Mouse (Mus musculus) T-helper 17 cell (primary cell): ENCODE results near the gene Sema4g.

ENCODE experiments used
- in situ Hi-C, 2 experiments: fragments of 300-600 bp; cut with MboI, MseI; formaldehyde crosslinking; loops; 1 replicate in 1 of 2; 2 replicates in 1 of 2; pipeline ENCODE4 v1.15.1; 2025; ENCODE audit warnings: high pct_unique_total_duplicates in 2 of 2

The Sema4g gene

DNA sequence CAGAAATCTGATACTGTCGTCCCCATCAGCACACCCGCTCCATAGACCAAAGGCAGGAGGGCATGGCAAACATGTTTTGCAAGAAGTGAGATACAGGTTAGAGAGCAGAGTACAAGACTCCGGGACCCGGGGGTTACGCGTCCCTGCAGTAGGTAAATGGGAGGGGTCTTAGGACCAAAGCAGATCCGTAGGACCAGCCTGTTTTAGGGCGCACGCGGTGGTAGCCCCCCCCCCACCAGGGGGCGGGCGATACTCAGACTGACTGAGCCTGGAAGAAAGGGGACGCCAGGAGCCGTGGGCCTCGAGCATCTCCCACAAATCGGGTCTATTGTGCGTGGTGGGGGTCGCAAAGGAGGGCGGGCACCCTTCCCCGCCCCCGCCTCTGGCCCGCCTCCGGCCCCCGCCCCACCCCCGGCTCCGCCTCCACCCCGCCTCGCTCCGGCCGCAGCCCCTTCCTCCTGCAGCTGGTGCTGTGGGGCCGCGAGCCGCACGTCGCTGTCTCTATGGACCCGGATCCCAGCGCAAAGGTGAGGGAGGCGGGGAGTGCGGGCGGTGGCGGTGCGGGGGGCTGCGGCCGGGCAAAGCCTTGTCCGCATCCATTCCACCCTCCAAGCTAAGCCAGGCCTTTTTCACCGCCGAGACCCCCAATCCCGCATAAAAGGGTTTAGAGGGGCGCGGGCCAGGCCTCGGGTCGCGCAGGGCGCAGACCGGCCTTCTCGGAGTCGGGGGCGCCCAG, at the start of gene Sema4g:
TSS of gene Sema4g (plus strand) at position 271 of the 736 bp plus-strand sequence.
- in situ Hi-C loops, result no loop called here

DNA sequence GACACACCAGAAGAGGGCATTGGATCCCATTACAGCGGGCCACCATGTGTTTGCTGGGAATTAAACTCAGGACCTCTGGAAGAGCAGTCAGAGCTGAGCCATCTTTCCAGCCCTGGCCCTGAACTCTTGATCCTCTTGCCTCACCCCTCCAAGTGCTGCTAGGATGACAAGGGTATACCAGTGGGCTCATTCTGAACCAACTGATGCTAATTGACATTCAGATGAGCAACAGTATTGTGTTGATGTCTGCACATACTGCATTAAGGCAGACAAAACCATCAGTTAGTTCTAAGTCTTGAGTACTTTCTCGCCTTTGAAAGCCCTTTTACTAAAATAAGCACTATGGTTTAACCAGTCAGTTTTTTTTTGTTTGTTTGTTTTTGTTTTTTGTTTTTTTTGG, 29.3 kb upstream of the Sema4g start:
- in situ Hi-C loops, result no loop called here

DNA sequence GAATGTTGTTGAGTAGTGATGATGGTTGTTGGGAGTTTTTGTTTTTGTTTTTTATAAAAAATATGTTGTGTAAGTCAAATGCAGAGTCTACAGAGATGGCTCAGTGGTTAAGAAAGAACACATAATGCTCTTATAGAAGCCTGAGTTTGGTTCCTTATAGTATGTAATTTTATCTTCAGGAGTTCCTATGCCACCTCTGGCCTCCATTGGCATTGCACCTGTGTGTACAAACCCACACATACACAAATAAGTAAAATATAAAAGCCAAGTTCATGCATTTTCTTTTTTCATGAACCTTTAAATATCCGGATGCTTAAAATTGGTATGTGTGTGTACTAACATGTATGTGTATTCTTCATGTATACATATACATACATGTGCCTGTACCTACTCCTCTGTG, 22.9 kb upstream of the Sema4g start:
- in situ Hi-C loops, result loop anchor here in 1 of 2 experiments (5.0 kb wide), 1 partner anchor 34 kb away; the partner anchor contains the start of gene Slf2

DNA sequence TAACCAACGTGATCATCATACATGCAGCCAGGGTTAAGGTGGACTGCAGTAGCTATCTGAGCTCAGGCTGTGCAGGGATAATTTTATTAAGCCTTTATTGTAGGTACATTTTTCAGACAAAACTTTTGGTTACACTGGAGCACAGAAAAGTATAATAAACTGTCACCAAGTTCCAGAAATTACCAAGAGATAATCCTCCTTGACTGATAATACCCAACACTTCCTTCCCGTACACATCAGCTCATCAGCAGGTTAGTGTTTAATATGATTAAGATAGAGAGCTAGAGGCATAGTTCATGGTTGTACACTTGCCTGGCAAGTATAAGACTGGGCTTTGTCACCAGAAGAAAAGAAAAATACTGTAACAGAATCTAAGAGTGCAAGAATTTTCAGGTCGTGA, 20.6 kb upstream of the Sema4g start:
- in situ Hi-C loops, result loop anchor here in 1 of 2 experiments (5.0 kb wide), 1 partner anchor 36 kb away; the partner anchor contains the start of gene Slf2

DNA sequence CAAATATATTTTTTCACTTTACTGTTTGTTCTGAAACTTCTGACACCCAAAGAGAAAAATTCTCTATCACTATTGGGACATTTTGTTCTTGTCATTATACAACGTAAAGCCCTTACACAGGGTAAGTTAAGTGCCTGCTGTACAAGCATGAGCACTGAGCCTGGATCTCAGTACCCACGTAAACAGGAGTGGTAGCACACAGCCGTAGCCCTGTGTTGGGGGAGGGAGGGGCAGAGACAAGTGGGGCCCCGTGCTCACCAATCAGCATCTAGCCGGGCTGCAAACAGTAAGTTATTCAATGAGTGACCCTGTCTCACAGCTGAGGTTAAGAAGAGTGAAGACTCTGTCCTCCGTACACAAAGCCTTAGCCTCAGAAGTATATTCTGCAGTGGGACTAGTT, 12.3 kb upstream of the Sema4g start:
- in situ Hi-C loops, result no loop called here

DNA sequence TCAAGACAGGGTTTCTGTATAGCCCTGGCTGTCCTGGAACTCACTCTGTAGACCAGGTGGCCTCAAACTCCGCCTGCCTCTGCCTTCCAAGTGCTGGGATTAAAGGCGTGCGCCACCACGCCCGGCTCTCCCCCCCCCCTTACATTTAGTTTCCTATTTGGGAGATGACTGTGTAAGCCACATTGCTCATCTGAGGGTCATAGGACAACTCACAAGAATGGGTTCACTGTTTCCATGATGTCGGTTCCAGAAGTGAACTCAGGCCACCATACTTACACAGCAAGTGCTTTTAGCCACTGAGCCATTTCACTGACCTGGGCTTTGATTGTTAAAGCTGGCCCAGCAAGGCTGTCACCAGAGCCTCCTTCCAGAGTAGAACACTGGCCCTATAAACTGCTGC, 11.8 kb upstream of the Sema4g start:
- in situ Hi-C loops, result no loop called here

DNA sequence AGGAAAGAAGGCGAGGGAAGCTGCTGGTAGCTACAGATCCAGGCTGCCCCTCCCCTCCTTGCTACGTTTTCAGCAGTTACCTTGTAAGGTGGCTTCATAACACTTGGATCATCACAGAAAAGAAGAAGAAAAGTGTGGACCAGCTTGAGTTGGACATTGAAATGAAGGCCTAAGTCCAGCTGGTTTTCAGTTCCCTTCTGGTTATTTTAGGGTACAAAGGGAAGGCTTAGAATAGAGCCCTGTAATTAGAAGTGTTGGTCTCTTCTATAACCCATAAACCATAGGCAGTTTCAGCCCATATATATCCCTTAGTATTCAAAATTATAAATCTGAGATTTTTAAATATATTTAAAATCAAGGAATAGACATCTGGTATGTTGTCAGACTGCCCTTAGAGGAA, 8.1 kb upstream of the Sema4g start:
- in situ Hi-C loops, result no loop called here

DNA sequence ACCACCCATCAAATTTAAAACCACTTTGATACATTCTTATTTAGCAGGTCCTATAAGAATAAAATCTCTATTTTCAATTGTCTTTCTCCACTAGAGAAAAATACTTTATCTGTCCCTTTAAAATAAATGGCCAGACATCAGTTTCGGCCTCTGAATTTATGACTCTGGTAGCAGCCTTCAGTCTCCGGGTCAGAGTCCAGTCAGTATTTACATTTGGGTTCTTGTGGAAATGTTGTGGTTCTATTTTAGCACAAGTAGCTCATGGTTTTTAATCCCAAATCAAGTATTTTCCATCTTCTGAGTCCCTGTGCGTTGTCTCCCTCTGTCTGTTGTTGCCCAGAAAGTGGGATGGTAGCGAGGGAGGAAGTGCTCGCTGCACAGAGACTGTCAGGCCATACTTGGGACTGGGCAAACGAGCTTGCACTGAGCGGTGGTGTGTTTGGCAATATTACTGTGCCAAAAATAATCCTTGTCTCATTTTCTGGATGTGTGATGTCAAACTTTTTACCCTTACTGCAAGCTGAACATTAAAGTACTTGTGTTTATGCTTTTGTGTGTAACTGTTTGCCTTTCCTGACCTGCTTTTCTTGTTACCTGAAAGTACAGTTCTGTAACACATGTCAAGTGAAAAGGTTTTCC, 6.3 kb upstream of the Sema4g start:
- in situ Hi-C loops, result no loop called here

DNA sequence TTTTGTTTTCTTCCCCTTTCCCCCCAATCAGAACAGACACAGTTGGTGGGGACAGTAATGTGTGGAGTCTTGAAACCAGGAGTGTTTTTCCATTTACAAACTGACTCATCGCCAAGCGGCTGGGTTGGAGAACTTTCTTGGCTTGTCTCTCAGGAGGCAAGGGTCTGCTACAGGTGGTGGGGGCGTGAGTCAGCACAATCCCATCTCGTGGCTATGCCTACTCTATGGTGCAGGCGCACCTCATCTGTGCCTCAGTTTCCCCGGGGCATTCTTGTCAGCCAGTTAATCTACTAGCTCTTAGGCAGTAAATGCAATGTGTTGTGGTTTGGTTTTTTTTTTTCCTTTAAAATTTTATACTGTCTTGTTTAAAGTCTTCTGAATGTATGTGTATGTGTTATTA, 5.5 kb upstream of the Sema4g start:
- in situ Hi-C loops, result no loop called here

DNA sequence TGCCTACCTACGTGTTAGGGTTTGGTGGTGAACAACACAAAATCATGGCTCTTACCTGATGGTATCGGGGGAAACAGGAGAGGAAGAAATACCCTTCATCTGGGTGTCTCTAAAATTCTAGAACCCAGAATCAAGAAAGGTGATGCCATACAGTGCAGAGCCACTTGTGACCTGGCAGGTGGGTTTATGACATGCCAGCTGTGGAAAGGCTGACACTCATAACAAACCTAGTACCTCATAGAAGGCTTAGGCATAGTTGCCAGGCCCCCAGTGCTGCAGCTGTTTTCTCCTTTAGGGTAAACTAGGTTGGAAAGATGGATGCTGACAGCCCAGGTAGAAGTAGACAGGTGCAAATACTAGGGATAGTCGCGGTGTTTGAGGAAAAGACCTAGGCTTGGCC, 4.5 kb upstream of the Sema4g start:
- in situ Hi-C loops, result no loop called here

DNA sequence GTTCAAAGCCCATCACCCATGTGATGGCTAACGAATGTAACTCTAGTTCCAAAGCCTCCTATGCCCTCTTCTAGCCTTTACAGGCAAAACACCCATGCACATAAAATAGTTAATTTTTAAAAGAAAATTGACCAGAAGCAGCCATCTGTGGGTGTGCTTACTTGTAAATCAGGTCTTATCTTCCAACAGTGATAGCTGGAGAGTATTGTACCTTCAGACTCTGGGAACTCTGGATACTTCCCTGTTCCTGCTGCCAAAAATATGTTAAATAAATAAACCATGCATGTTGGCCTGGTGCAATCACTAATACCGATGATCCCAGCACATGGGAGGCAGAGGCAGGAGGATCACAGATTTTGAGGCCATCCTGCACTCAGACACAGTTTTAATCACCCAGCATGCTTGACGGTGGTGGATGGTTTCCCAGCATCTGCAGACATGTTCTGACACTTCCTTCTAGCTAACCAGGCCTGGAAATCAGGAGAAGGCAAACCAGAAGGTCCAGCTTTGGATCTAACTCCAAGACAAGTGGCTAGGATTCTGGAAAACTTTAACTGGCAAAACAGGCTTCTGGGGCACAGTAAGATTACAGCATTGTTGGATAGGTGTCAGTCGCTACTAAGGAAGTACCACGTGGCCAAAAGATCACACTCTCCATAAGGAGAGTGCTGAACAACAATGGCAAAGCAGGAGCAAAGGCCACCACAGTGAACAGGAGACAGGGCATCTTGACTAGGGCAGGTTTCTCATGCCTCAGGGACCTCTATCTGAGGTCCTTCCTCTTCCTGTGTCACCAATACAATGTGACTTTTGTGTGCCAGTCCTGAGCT, 3.5 kb upstream of the Sema4g start:
- in situ Hi-C loops, result no loop called here

DNA sequence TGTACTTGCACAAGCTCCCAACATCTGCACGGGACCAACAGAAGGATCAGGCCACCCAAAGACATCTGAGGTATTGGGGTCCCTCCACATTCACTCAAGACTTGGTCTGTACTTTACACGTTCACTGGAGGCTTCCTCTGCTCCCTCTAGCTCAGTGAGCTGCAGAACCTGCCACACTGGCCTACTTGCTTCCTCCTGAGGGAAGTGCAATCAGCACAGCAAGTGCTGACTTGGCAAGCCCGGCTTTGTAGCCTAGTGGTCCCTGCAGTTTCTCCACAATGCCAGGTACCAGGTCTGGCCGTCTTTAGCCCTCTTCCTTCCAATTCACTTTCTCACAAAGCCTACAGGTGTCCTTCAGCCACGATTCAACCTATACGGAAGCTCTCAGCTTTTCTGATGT, 1.9 kb upstream of the Sema4g start:
- in situ Hi-C loops, result no loop called here

DNA sequence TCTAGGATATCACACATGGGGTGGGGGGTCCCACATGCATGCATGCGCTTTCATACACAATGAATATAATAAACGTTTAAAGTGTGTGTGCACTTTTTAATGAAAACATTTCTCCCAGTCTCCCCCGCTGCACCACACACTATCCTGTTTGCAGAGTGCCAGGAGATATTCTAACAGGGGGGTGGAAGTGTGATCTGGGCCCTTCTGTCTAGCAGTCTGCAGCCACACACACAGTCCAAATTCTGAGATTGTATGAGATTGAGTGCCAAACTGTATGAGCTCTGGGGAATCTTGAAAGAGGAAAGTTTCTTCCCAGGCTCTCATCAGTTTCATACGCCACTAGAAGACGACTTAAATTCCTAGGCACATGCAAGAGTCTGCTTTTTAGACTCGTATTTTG, 1.1 kb upstream of the Sema4g start:
- in situ Hi-C loops, result no loop called here

DNA sequence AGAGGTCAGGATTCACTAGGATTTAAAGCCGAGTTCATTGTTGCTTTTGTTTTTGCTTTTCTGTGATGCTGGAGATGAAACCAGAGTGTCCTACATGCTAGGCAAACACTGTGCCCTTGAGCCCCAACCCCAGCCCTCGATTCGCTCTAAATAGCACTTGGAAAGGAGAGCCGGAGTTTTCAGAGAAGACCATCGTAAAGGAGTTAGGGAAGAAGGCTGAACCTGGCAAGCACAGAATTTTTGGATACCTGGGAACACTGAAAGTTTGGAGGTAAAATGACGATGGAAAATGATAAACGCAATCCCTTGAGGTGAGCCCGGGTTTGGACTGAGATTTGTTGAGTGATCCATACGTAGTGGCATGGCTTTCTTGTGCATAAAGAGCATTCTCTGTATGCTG, 580 bp upstream of the Sema4g start:
- in situ Hi-C loops, result no loop called here

DNA sequence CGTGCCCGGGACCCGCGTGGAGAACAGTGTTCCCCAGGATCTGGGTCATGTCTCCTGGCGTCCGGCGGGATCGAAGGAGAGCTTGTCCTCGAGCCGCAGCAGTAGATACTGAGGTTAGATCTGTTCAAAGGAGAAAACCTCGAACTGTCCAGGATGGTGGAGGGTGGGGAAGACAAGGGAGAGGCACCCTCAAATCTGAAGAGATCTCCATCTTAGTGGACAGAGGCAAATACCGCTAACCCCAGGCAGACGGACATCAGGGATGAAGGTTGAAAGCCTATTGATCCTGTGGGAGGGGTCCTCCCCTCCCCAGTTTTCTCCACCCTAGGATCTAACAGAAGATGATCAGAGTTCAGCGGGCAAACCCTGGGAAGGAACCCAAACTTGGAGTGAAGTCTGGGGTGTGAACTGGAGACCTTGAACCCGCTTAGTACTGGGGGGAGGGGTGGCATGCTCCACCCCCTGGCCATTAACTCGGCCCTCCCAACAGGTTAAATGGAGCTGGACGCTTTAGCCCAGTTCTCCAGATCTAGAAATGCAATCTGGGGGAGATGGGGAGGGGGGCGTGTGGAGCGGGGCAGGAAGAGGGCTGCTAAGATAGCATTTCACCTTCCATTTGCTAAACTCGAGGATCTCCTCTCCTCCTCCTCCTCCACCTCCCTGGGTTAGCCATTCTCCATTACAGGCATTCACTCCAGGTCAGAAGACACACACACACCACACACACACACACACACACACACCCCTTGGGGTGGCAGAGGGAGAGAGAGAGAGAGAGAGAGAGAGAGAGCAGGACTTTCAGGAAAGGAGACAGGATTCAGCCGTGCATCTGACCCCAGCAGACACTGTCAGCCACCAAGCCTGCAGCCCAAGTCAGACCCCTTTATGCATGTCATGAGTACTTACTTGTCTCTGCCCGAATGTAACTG, 930 bp downstream of the Sema4g start:
- in situ Hi-C loops, result loop anchor here in 1 of 2 experiments (10.0 kb wide), 1 partner anchor 55 kb away; the partner anchor contains the start of gene Slf2

DNA sequence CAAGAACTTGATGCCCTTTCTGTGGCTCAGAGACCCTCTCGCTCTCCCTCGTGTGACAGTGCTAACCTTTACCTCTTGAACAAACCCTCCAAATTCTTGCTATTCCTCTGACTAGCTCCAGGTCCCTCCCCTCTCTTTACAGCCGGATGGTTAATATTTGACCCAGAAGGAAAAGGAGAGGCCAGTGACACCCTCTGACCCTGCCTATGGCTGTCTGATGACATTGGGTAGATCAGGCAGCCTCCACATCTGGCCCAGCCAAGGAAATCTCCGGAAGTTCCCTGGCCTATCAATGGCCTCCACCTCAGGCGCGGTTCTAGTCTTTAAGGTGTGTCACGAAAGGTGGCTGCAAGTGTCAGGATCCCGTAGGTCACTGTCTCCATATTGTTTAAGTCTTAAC, 2.1 kb downstream of the Sema4g start:
- in situ Hi-C loops, result loop anchor here in 1 of 2 experiments (10.0 kb wide), 1 partner anchor 56 kb away; the partner anchor contains the start of gene Slf2

DNA sequence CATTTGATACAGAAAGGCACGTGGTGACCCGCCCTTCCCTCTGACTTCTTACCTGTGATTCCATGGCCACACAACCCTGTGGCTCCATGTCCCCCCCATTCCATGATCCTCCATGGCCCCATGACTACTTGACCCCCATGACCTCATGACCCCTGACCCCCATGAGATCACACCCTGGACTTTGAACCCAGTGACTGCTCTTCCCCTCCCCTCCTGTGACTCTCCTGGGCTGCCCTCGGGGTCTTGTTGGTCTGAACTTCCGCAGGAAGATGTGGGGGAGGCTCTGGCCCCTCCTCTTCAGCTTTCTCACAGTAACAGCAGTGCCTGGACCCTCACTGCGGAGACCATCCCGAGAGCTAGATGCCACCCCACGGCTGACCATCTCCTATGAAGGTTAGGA, 3.3 kb downstream of the Sema4g start:
- in situ Hi-C loops, result loop anchor here in 1 of 2 experiments (10.0 kb wide), 1 partner anchor 57 kb away; the partner anchor contains the start of gene Slf2

DNA sequence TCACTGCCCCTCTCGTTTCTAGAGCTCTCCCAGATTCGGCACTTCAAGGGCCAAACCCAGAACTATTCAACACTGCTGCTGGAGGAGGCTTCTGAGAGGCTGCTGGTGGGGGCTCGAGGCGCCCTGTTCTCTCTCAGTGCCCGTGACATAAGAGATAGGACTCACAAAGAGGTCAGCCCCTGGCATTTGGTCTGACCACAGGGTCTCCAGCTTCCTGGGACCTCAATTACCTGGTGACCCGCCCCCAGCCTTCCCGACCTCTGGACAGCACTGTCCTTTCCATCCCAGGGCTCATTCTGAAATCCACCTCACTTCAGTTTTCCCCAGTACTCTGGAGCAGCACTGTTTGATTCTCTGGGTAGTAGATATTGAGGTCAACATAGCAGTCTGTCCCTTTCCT, 3.8 kb downstream of the Sema4g start:
- in situ Hi-C loops, result loop anchor here in 1 of 2 experiments (10.0 kb wide), 1 partner anchor 58 kb away; the partner anchor contains the start of gene Slf2

DNA sequence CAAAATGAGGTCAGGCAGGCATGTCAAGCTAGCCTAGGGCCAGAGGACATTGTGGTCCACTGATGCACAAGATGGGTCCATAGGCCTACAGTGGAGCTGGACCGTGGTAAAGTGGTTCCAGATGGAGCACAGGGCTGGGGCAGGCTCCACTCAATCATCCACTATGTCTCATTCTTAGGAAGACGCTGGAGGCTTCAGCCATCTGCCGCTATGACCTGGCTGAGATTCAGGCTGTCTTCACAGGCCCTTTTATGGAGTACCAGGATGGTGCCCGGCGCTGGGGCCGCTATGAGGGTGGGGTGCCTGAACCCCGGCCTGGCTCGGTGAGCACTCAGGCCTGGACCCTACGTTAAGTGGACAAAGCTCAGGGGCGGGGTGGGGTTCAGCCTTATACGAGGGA, 8.9 kb downstream of the Sema4g start:
- in situ Hi-C loops, result loop anchor here in 1 of 2 experiments (10.0 kb wide), 1 partner anchor 63 kb away; the partner anchor contains the start of gene Slf2

DNA sequence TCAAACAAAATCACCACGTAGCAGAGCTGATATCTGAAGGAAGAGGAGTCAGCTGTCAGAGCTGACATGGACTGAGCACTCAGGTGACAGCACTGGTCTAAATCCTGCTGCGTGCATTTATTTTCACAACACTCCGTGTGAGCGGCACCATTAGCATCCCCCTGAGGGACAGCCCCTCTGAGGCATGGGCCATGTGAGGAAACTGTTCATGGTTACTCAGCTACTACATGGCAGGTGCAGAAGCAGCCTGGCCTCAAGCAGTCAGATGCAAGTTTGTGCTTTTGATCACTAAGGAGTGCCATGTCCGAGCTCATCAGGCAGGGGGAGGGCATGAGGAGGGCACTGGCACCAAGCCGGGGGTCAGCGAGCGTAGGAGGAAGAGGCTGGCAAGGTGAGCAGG, 10.7 kb downstream of the Sema4g start:
- in situ Hi-C loops, result loop anchor here in 1 of 2 experiments (10.0 kb wide), 2 partner anchors 65 to 1495 kb away; partner anchors contain the start of gene Slf2

DNA sequence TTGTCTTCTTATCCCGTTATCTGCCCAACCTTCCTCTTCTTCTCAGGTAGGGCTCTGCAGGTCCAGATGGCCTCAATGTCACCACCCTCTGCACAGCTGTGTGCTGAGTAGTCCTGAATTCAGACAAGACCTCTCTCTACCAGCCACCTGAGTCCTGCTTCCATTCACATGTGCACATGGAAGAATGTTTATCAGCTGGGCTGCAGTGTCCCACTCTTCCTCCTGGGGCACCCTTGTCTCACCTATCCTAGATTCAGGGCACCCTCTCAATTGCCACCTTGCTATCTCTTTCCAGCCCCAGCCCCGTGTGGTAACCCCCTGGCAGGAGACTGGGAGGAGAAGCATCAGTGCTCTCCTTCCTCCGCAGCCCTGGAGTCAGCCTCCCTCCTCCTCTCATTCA, 13.4 kb downstream of the Sema4g start:
- in situ Hi-C loops, result loop anchor here in 1 of 2 experiments (10.0 kb wide), 1 partner anchor 1498 kb away; no protein-coding TSS in a partner anchor
